Mouse (Mus musculus): ENCODE data around the gene 4930404N11Rik.

- TF ChIP-seq TAL1 (IDR thresholded peaks at IDR 0.05; ENCODE audit: low read length): no peak
- no peak for TF ChIP-seq GATA1 (IDR thresholded peaks at IDR 0.05; ENCODE audit: low read length)
Measured at GRCm38 (mm10) chr10:81342686-81343505, 22.7 kb downstream of the 4930404N11Rik start, which contains the start of gene Gipc3.
